Mouse (Mus musculus) kidney, postnatal 4 days (tissue): Measurements from ENCODE around the gene Gm19426.
A peak's percentile ranks its signal among the peaks of the same experiment; 100 is the strongest.

ENCODE experiments used
- DNase-seq, 2 experiments: peaks; one replicate each; pipeline ENCODE4 v3.0.0; 2021; ENCODE audit warnings: mixed read lengths in 2 of 2

Gene Gm19426

DNA sequence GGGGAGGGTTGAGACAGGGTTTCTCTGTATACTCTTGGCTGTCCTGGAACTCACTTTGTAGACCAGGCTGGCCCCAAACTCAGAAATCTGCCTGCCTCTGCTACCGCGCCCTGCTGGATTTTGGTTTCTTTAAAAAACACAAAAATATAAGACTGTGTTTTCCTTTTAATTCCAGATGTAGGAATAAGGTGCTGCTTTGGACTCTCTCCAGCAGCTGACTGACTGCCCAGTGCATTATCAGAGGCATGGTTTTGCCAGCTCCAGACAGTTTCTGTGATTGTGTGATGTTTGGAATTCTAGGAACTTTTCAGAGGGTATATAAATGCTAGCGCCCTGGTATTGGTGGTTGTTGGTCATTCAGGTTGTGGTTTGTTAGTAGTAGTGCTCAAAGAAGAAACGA is 26.1 kb downstream of the Gm19426 start:
- DNase-seq: no peak

DNA sequence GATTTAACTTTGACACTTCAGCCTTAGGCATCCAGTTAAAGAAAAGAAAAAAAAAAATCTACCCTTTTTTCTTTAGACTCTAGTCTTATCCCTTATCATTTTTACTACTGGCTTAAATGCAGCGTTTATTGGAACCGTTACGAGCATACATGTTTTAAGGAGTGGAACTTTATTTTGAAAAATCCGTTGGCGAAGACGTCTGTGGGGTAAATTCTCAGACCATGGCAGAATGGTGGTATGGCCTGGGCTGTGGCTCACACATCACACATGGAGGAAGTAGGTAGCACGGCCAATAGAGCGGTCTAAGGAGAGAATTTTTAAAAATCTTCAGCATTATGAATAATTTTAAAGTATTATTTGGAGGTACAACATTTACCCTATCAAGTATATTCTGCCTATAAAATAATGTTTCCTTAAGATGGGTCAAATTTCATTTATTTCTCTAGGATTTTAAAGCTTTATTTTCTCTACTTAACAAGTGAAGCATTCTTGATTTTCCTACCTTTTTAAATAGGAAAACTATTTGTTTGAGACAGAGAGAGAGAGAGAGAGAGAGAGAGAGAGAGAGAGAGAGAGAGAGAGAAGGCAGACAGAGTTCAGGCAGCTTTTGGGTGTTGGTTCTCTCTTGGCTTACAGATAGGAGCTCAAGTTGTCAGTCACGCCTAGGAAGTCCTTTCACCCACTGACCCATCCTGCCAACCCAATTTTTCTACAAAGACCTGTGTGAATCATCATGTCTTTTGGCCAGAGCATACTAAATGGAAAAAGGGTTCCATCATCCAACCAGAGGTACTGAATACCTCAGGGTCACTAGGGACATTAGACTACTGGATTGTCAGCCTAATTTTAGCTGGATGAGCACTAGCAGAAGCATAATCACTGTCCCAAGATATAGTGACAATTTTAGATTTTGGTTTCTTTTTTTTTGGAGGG is 26.8 kb downstream of the Gm19426 start:
- no peak for DNase-seq

DNA sequence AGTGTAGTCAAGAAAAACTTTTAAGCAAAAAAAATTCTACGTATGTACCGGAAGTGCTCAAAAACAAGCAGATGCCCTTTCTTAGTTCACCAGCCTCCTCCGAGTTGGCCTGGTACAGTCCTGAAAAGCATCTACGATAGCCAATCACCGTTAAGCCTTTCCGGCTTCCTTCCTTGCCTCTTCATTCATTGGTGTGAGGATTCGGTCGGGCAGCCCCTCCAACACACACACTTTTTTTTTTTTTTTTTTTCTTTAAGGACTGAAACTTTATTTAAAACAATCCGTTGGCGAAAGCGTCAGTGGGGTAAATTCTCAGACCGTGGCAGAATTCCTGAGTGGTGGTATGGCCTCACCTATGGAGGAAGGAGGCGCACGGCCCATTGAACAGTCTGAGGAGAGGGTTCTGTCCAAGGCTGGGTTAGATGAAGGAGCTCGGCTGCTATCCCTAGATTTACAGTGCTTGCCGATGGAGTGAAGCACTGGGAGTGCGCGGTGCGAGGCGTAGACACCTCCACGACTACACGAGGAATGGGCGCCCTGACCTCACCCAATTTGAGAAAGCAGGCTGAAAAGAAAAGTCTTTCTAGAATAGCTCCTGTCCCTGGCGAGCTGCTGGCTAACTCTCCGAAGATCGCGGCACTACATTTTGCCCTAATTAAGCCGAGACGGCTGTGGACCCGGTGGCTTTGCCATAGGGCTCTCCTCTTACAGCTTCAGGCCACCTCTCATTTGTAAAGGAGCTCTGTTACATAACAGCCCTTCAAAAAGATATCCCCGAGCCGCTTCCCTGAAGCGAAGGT is 27.7 kb downstream of the Gm19426 start:
- DNase-seq: peak; percentile 72 to 87

DNA sequence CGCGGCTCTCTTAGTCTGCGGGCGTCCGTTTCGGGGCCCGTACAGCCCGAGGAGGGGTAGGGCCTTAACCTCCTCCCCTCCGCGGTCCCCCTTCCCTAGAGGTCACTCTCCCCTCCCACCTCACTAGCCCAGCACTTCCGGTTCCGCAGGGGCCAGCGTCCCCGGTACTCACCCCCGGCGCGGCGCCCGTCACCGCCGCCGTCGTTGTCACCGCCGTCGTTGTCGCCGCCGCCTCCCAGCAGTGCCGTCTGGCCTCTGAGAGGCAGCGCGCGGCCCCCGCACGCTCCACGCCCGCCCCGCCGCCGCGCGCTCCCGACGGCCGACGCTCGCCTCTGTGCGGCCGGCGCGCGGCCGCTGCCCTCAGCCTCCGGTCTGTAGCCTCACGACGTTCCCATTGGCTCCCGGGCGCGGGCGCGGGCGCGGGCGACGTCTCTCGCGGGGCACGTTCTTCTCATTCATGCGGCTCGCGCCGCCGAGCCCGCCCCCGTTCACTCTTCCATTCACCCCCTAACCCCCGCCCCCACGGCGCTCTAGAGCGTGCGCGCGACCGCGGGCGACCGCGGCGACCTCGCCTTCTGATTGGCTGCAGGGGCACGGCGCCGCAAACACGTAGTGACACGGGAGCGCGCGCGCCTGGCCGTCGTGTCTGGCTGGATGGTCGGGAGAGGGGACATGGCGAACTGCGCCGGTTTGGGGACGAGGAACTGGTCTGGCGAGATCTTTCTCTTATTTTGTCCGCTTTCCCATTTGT is 28.5 kb downstream of the Gm19426 start, which contains the start of gene Zdhhc5:
Gene Zdhhc5, minus strand, starts transcription at position 370 of the 751 bp plus-strand sequence.
- DNase-seq: peak; percentile 99 to 100

DNA sequence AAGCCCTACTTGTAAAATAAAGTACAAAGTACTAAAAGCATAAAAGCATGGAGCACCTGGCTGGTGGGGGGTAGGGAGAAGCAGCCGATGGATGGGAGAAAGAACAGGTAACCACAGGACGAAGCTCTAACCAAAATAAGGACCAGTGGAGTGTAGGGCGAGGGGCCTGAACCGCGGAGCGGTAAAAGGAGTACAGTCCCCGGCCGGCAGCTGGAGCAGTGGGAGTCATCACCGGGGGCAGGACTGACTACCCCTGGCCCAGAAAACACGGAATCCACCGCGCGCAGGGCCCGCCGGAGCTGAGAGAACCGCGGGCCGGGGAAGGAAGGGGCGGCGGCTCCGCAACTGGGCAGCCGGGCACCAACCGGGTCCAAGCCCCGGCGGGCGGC is 29.0 kb downstream of the Gm19426 start:
- no peak for DNase-seq

DNA sequence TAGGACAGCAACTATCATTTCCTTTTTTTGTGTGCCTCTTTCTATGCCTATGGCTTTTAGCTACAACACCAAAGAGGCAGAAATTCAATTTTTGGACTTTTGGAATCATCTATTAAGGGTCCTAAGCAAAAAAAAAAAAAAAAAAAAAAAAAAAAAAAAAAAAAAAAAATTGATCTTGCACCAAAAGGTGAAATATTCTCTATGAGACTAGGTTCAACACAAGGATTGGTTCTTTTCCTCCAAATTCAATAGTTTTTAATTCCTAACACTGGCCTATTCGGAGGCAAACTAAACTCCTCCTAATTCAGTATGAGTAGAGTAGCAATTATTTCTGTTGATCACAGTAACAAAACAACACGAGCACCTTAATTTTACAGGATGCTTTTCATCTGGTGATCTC is 31.6 kb downstream of the Gm19426 start:
- DNase-seq: no peak

DNA sequence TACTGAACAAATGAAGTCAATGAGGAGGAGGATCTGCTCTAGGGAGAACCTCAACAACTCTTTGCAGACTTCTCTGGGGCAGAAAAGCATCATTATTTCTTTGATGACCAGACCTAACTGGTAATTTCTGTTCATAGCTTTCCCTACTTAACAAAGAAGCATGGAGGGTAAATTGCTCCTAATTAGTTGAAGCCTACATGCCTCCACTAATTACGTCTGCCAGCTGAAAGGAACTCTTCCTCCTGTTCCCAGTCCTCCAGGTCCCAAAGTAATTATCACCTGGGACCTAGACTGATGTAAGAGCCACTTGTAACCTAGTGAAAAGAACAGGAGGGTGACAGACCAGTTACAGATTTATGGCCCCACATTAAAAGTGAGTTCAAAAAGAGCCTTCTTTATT is 35.9 kb downstream of the Gm19426 start:
- no peak for DNase-seq

DNA sequence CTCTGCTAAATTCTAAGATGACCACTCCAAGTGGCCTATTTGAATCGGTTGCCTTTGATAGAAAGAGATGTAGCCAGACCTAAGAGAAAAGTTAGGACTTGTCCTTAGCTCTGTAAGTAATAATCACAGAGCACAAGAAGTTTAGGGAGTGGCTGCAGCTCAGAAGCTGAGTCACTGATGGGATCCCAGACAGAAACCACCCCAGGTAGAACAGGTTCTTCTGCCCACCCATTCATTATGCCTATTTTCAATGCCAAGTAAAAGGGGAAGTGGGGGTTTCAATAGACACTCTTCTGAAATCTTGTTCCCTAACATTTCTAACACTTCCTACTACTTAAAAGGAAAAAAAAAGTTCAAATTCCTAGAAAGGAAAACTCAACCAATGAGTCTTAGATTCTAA is 38.2 kb downstream of the Gm19426 start:
- DNase-seq: no peak

DNA sequence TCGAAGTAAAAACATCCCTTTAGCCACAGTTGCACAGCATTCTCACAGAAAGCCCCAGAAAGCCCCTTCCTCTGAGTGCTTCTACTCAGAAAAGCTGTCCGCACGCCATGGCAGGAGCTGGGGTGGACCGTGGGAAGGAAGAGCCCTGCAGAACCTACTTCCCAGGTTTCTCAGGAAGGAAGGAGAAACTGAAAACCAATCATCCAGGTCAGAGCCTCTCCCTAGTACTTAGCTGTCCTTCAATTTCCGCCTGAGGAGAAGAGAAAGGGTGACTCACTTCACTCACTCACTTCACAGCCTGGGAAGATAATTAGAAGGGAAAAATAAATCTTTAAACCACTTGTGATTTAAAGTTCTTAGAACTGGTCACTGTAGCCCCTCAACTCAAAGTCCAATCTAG is 39.1 kb downstream of the Gm19426 start:
- peak in 1 of 2 experiments; percentile 16 for DNase-seq

DNA sequence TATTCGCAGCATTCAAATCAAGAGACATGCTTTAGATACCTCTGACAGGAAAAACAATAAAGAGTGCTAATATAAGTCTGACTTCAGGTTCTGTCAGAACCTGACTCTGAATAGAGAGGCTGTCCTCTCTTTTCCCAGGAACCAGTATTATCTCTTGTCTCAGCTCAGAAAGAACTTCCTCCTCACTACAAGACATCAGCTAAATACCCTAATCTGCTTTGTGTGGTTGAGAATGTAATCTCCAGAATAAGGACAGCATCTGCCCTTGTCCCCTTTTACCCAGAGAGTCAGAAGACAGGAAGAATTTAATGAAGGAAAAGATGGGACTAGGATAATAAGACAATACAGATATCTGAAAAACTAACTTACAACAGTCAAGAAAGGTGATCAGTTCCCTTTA is 40.0 kb downstream of the Gm19426 start:
- no peak for DNase-seq

DNA sequence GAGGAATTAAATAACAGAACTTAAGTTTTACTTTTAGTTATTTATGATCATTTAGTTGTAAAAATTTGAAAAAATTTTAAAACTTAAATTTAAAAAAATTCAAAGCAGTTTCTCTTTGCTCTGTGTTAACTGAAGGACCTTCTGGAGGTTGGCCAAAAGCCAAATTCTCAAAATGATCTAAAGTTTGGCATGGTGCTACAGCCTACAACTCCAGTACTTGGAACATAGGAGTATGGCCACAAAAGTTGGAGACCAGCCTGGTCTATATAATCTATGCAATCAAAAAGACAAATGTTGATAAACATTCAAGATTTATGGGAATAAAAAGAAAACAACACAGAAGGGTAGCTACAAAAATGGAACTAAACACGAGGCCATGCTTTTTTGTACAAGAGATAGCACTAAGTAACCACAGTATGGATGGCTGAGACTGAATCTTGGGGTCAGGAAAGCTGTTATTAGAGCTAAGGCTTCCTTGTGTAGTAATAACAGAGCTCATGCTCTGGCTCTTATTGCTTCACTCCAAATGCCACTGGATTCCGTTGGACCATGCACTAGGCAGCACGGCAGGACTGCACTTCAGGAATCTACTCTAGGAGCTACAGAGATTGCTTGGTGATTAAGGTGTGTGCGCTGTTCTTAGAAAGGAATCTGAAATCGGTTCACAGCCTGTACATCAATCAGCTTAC is 48.3 kb downstream of the Gm19426 start:
- no peak for DNase-seq
